Mouse (Mus musculus) ovary, postnatal 36 days (tissue): ENCODE data around the gene Rab3il1.
"Not testable (repeated sequence)": the region's sequence is repeated elsewhere in the genome, so short reads cannot be mapped to it uniquely, and the experiment has no call there.

Source experiments
- DNase-seq: peaks from one replicate; pipeline ENCODE4 v3.0.0; 2022; ENCODE audit warnings: low spot score, mixed read lengths

Rab3il1 gene

DNA sequence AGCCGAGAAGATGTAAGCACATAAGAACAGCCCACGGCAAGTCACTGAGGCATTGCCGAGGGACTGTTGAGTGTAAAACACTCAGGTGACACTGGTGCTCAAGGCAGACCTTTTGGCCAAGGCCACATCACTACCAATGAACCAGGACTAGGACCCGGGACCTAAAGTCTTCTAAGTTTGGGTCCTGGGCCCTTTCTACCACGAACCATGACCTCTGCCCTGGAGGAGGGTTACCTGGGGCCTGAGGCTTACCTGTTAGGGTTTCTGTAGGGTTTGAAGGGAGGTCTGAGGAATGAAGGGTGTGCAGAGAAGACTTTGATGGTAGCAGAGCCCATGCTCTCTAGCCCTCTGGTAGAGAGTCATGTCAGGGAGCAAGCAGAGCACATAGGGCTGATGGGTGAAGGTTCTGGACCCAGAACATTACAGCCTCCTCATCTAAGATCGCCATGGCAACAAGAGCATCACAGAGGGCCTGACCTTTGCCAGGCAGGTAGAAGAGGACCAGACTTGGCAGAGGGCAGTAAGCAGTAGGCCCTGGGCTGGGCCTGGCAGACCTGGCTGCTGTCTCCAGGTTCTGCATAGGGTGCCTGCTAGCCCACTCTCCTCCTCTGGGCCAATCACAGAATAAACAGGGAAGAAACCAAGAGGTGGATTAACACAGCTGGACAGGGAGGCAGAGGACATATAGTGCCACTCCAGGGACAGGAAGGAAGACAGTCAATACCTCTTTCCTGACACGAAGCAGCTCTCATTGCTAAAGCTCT lies at the start of gene Rab3il1, which contains the start of gene Best1:
Gene Rab3il1, plus strand, starts transcription at position 464 of the 764 bp plus-strand sequence.
Gene Best1, minus strand, starts transcription at position 428 of the 764 bp plus-strand sequence.
- no peak for DNase-seq

GRCm38 (mm10) chr19:9952390-9952789 lies 49.1 kb upstream of the Rab3il1 start:
- DNase-seq: no peak

DNA sequence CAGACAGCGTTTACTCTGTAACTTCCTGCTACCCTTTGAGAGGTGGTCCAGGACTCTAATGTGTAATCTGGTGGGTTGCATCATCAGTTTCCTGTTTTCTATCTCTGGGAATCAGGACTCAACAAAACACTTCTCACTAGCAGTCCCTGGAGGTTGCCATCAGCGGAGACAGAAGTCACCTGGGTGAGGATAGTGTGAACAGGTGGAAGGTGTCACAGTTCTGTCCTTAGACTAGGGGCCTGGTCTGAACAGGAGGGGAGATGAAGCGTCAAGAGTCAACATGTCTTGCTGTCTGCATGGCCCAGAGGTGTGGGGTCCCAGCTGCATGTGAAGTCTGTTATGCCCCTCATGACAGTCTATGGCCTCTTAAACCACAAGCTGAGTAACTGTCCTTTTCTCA lies 48.6 kb upstream of the Rab3il1 start:
- DNase-seq: no peak

DNA sequence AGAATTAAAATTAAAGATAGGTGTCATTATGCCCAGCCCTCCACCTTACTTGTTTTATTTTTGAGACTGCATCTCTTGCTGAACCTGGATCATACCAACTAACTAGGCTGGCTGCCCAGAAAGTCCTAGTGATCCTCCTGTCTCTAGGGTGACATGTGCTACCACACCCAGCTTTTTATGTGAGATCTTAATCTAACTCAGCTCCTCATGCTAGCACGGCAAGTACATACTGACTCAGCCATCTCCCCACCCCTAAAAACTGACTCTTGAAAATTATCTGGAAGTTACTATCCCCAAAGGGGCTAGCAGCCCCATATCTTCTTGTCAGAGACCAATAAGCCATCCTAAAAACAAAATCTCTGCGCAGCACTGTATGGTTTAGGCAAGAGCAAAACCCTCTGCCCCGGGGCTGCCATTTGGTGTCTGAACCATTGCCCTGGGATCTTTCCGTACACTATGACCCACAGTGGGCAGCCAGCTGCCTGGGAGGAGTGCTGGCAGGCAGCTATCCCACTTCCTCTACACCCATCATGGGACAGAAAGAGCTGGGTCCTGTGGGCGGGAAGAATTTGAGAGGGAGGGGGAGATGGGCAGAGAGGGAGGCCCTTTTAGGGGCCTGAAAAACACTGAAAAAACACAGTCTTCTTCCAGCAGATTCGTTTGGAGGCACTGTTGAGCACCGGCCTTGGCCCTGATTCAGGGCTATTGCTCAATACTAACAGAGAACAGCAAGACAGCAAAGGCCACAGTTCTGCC lies 47.2 kb upstream of the Rab3il1 start:
- peak; percentile 78 for DNase-seq

- DNase-seq: no peak
Measured at GRCm38 (mm10) chr19:9954811-9955202, 46.7 kb upstream of the Rab3il1 start.

GRCm38 (mm10) chr19:9955438-9955837 lies 46.0 kb upstream of the Rab3il1 start:
- DNase-seq: no peak

DNA sequence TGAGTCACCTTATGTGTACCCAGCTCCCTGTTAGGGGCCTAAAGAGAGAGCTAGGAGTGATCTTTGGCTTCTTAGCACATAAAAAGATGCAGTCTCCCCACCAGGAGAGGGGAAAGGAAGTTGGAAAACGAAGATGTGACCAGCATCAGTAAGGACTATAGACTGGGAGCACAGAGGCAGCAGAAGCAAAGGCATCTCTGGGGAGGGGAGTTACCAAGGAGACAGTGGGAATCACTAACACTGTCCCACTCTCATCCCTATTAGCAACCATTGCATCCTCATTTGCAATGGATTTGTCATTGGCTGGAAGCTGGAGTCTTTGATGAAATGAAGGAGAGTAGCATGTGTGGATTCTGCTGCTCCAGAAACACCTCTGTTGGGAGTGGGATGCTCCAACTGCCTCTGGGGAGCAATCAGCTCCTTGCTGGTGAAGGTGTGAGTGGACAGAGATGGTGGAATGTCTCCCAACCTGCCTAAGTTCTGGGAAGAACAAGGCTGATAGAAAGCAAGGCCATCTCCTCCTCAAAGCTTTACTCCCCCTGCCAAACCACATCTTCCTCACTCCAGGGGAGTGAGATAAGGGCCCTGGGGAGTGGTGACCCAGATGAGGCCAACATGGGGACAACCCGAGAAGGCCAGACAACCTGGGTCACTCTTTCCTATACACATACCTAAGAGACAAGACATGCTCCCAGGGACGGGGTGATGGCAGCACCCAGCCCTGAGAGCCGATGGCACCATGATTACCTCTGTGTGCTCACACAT lies 44.7 kb upstream of the Rab3il1 start:
- no peak for DNase-seq

DNA sequence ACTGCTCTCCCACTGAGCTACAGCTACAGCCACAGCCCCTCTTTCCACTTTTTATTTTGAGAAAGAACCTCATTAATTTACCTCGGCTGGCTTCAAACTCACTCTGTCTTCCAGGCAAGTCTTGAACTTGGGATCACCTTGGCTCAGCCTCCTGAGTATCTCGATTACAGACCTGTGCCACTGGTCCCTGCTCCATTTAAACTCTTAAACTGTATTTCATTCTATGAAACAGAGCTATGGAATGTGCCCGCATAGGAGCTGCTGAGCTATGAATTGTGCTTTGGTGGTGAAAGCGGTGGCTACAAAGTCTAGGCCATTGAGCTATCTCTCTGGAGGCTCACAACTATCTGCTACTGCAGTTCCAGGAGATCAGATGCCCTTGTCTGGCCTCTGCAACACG lies 43.5 kb upstream of the Rab3il1 start:
- no peak for DNase-seq

GRCm38 (mm10) chr19:9960769-9961168 lies 40.7 kb upstream of the Rab3il1 start:
- no peak for DNase-seq

DNA sequence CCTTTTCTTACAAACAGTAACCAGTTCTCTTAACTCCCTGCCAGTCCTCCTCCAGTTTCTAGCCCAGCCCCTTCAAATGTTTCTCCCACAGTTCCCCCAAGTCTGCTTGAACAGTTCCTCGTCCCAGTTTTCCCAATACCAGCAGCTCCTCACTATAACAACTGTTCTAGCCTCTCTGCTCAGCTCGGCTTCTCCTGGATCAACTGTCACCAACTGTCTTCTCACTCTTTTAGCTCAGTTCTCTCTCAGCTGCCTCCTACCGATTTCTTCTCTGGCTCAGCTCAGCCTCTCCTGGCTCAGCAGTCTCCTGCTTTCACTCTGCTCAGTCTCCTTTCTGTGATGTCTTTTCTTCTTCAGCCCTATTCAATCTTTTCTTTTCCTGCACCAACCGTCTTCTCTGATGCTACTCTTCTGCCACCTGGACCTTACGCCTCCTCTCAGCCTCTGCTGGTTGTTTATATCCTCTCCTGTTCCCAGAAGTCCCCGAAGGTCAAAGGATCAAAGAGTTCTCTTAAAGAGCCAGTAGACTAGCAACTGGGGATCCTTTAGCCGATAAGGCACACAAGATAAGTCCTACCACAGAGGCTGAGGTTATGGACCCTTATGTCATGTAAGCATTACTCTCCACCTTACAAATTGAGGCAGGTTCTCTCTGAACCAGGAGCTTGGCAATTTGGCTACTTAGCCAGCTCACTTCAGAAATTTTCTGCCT lies 37.1 kb upstream of the Rab3il1 start:
- DNase-seq: no peak

- DNase-seq: no peak
Measured at GRCm38 (mm10) chr19:9966096-9966867, 35.2 kb upstream of the Rab3il1 start.

- no peak for DNase-seq
Measured at GRCm38 (mm10) chr19:9968081-9968787, 33.2 kb upstream of the Rab3il1 start.

- not testable (repeated sequence) for DNase-seq
Measured at GRCm38 (mm10) chr19:9974853-9975252, 26.6 kb upstream of the Rab3il1 start.

DNA sequence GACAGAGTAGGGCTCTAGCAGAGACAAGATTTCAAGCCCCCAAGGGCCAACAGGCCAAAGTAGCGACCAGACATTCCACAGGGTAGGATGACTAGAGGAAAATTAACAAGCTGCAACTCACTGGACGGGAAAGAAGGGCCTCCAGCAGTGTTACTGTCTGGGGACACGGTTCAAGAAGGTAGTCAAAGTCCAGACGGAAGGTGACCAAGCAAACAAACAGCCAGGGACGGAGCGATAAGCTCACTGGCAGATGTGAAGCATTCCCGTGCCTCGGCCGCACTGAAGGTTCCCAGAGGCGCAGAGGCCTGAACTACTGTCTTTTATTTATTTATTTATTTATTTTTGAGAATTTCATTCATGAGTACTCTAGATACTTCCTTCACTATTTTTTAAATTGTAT lies 24.4 kb upstream of the Rab3il1 start:
- DNase-seq: no peak

DNA sequence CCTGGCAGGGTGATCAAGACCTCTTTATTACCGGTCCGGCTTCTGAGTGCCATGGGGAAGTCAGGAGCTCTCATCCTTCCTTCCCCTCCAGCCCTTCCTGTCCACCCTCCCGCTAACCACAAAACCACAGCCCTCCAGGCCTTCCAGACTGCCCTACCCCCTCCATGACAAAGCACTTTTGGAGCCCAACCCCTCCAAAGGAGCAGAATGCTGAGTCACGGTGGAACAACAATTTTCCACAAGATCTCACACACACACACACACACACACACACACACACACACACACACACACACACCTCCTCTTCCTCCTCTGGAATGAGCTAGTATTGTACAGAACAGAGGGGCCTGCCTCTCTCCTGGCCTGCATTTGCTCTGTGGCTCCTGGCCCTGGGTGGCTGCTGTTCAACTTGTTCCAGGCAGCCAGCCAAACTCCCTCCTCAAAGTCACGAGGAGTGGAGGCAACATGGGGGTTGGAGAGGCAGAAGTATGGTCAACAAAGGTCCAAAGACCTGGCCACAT lies 23.0 kb upstream of the Rab3il1 start:
- DNase-seq: peak; percentile 83

DNA sequence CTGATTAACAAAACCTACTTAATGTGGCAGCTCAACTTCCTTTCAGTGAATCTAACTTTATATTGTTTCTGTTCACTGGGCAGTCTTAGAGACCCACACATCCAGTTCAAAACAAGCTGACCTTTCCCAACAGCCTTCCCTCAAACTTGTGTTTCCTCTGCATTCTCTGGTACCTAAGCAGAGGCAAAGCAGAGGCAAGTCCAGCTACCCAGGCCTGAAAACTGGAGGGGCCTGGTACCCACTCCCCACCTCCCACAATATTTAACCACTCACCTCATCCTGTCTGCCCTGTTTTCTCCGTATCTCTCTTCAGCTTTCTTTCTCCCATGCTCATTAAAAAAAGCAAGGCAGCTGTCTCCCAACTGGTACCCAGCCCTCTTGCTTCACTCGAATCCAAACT lies 22.3 kb upstream of the Rab3il1 start:
- DNase-seq: no peak

DNA sequence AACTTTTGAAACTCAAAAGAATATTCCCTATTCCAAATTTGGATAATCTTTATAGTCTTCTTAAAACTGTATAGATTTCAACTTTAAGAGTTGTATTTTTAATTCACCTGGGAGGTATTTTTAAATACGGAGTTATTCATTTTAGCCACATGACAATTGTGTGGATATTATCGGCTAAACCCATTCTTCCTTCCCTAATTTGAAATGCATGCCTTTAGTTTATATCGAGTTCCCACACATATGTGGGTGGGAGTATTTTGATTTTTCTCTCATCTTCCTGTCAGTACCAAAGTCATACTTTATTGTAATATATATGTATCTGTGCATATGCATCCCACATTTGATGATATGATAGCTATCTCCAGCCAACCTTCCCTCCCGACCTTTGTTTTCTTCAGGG lies 21.2 kb upstream of the Rab3il1 start, which contains the start of gene Fth1:
Gene Fth1, plus strand, starts transcription at position 341 of the 400 bp plus-strand sequence.
- no peak for DNase-seq

GRCm38 (mm10) chr19:9981621-9982020 lies 19.8 kb upstream of the Rab3il1 start:
- DNase-seq: no peak

DNA sequence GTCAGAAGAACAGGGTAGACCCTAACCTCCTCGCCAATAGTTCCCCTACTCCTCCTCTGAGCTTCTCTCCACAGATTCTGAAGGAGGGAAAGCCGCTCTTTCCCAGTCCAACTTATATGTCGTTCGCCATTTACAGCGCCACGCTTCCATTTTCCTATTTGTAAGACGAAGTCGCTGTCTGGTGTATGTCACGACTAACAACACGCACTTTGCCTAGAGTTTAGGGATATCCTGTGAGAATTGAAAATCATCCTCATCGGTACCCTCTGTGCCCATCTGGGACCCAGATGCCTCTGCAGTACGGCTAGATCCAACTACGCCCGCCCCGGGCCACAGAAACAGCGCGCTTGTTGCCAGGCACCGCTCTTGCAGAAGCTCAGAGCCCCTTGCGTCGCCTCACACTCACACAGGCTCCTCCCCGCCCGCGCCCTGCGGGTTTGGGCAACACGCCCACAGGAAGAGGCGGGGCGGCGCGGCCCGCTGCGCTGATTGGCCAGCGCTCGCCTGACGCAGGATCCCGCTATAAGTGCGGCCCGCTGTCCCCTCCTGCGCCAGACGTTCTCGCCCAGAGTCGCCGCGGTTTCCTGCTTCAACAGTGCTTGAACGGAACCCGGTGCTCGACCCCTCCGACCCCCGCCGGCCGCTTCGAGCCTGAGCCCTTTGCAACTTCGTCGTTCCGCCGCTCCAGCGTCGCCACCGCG lies 19.2 kb upstream of the Rab3il1 start:
- peak; percentile 98 for DNase-seq
